In the genomic region with DNA sequence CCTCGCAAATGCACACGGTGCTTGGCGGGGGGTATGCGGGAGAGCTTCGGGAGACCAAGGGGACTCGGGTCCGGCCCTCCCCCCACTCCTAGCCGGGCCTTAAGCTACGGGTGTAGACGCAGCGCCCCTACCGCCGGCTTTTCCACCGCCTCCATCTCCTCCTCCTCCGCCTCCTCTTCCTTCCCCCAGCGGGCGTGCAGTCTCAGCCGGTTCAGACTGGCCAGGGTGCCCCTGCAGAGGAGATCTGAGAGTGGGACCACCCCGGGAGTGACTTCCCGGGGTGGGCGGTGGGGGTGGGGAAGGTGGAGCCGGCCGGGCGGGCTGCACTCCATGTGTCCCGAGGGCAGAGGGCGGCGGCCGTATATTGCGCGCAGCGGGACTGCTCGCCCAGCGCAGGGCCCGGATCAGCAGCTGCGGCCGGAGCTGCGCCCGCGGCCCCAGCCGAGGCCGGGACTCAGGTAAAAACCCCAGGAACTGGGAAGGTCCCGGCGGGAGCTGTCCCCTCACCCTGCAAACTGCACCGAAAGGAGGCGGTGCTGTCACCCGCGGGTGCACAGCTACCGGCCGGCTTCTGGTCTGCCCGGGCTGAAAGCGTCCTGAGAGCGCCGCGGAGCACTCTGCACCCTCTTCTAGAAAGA, we compare ENCODE assay signal across 8 mouse cellular contexts. TPM values are rescaled to one million over a fixed set of nuclear protein-coding genes. Genes with fewer than 3 reads are reported as not detected.
DNase-seq lines count a peak whose midpoint lies in the region; ATAC-seq and TF ChIP-seq lines count a peak whose summit lies in the region.

A gene (plus strand): TSS at position 180 of the 638 bp plus-strand sequence.

- peak; percentile 64 for ATAC-seq in Patski
- peak; percentile 72 for ATAC-seq in cerebellum, adult (ENCODE audit: insufficient number of reproducible peaks, low FRiP score, low TSS enrichment)
- ATAC-seq in forebrain, embryonic 12.5 days (ENCODE audit: low FRiP score): peak; percentile 92
- peak; percentile 96 for ATAC-seq in lung, embryonic 16.5 days (ENCODE audit: low read depth)

- H3K27ac ChIP-seq in forebrain, embryonic 12.5 days: no peak within 1 kb of the TSS
- H3K27ac ChIP-seq in lung, embryonic 16.5 days (ENCODE audit: low read length): peak within 1 kb of the TSS; percentile 55

- WGBS in forebrain, embryonic 12.5 days: 1% methylated on average over 51 of the region's 54 CpGs
- under 1% methylated on average over 51 of the region's 54 CpGs for WGBS in lung, embryonic 16.5 days

- intact Hi-C loops in heart, postnatal 14 days (cut with DNase I): loop anchor here (5.0 kb wide), 2 partner anchors 48 to 52 kb away; no protein-coding TSS in a partner anchor

- in situ Hi-C loops in Patski (cut with MboI; ENCODE audit: low pct_unique_long_range_greater_than_20kb): no loop called here

- CTCF ChIA-PET in Patski (lab: Charles Lee): interaction anchor here (0.9 to 1.8 kb wide), 3 partner anchors 11 to 64 kb away, joined by 3 read pairs; no protein-coding TSS in a partner anchor

- peak within 1 kb of the TSS; percentile 67 for H3K4me3 ChIP-seq in forebrain, embryonic 12.5 days (replicated peaks)
- peak within 1 kb of the TSS; percentile 71 for H3K4me3 ChIP-seq in lung, embryonic 16.5 days (ENCODE audit: low read length)

- H3K9me3 ChIP-seq in forebrain, embryonic 12.5 days: no peaks in the 10 kb centered on the region
- no peaks in the 10 kb centered on the region for H3K9me3 ChIP-seq in lung, embryonic 16.5 days (ENCODE audit: control insufficient read depth, low read length)

- DNase-seq in Patski (ENCODE audit: low read depth, low spot score): no peak
- peak; percentile 72 to 74 for DNase-seq in heart, postnatal 14 days
- peak; percentile 85 to 91 for DNase-seq in kidney, postnatal 4 days
- peak; percentile 51 for DNase-seq in ovary, adult 18-20 months (ENCODE audit: low spot score)
- DNase-seq in spleen, postnatal 14 days (ENCODE audit: low spot score in 2 of 2): no peak

- peak within 1 kb of the TSS; percentile 64 for H3K9ac ChIP-seq in forebrain, embryonic 12.5 days
- peak within 1 kb of the TSS; percentile 77 for H3K9ac ChIP-seq in lung, embryonic 16.5 days (ENCODE audit: low read length)

- no peaks in the 10 kb centered on the region for H3K36me3 ChIP-seq in forebrain, embryonic 12.5 days (replicated peaks)
- no peaks in the 10 kb centered on the region for H3K36me3 ChIP-seq in lung, embryonic 16.5 days (ENCODE audit: control insufficient read depth, insufficient read depth, low read length)

- peak; percentile 63 for TF ChIP-seq CTCF in Patski (IDR thresholded peaks at IDR 0.05)

- POLR2A ChIA-PET in Patski (lab: Charles Lee): no interaction called here

- H3K27me3 ChIP-seq in Patski: peaks cover 19% of the 10 kb centered on the region
- peaks cover 46% of the 10 kb centered on the region for H3K27me3 ChIP-seq in forebrain, embryonic 12.5 days
- peaks cover 2% of the 10 kb centered on the region; the same call in 1 of the 2 replicates for H3K27me3 ChIP-seq in lung, embryonic 16.5 days (ENCODE audit: control insufficient read depth, insufficient read depth, low read depth, low read length)

- H3K4me1 ChIP-seq in forebrain, embryonic 12.5 days: peaks cover 6% of the 10 kb centered on the region
- peaks cover 12% of the 10 kb centered on the region; the same call in 1 of the 2 replicates for H3K4me1 ChIP-seq in lung, embryonic 16.5 days (replicated peaks; ENCODE audit: control insufficient read depth, insufficient read depth, low read length)

- peak within 1 kb of the TSS; percentile 98 for H3K4me2 ChIP-seq in forebrain, embryonic 12.5 days
- H3K4me2 ChIP-seq in lung, embryonic 16.5 days (ENCODE audit: low read depth, low read length): peak within 1 kb of the TSS; percentile 70

RNA-seq across cellular contexts. Expression of the gene that starts here (rescaled TPM):
- polyA plus RNA-seq in Patski (2021): 0.42 TPM
- polyA plus RNA-seq in forebrain, embryonic 12.5 days (2016; fragmentation: Nextera tagmentation; extraction: Ambion mirVana): 0.74 and 0.82 TPM in 2 replicates
- total RNA-seq in heart, postnatal 14 days (2021): 1 to 10 TPM; 3.0 to 3.5 TPM
- 5.7 and 7.6 TPM in 2 replicates for polyA plus RNA-seq in lung, embryonic 16.5 days (2015; fragmentation: Nextera tagmentation; extraction: Ambion mirVana)

Comparison
In these comparisons a context has a peak if more than half of its experiments do, and no peak if none do; other contexts are left out.
1. Peak in ATAC-seq in Patski; RNA of the gene not detected or under 1 TPM.
2. Peak in ATAC-seq, H3K4me3 ChIP-seq, H3K9ac ChIP-seq and H3K4me2 ChIP-seq in forebrain, embryonic 12.5 days; RNA of the gene not detected or under 1 TPM.
3. DNase-seq: peak in heart, postnatal 14 days (2 of 2), kidney, postnatal 4 days (2 of 2) and ovary, adult 18-20 months (single experiment); none in Patski (single experiment) and spleen, postnatal 14 days (0 of 2).
4. Peak in every context shown above with its lines, with median percentiles within 50 percentile points of each other: ATAC-seq.